Mouse (Mus musculus) gastrocnemius, postnatal 25 days (tissue): ENCODE data around the gene Slit2. TPM values are rescaled to one million over a fixed set of nuclear protein-coding genes. Genes with fewer than 3 reads are reported as not detected.

ENCODE experiments used
- DNase-seq: peaks from one replicate; pipeline ENCODE4 v3.0.0; 2022
- long read RNA-seq, 2 experiments: library from polyadenylated mRNA; stranded (forward); transcript quantifications; one replicate each; pipeline ENCODE4 v2.0.0; 2021
- total RNA-seq, 2 experiments: library from RNA; stranded (reverse); gene quantifications; 1 replicate in 1 of 2; 2 replicates in 1 of 2; pipeline ENCODE4 v1.2.3; 2021

Gene Slit2
- 1 to 10 TPM in 1 of 2 experiments, under 1 TPM in 1; 0.54 to 1.1 TPM for total RNA-seq
- long read RNA-seq, experiment 1: 0 reads
- long read RNA-seq, experiment 2: 0 reads

GRCm38 (mm10) chr5:47982941-47983701, at the start of gene Slit2:
Slit2 (plus strand) TSS chr5:47983138.
- peak; percentile 75 for DNase-seq

GRCm38 (mm10) chr5:47938586-47939372, 44.2 kb upstream of the Slit2 start:
- DNase-seq: no peak

- no peak for DNase-seq
Measured at GRCm38 (mm10) chr5:47956451-47956850, 26.5 kb upstream of the Slit2 start.

GRCm38 (mm10) chr5:47975795-47976194, 7.1 kb upstream of the Slit2 start:
- no peak for DNase-seq

GRCm38 (mm10) chr5:47979371-47979770, 3.6 kb upstream of the Slit2 start:
- no peak for DNase-seq

- DNase-seq: no peak
Measured at GRCm38 (mm10) chr5:47980459-47980858, 2.5 kb upstream of the Slit2 start.

- no peak for DNase-seq
Measured at GRCm38 (mm10) chr5:47981951-47982350, 987 bp upstream of the Slit2 start.

GRCm38 (mm10) chr5:47983746-47984583, 1.0 kb downstream of the Slit2 start:
- DNase-seq: no peak

- DNase-seq: no peak
Measured at GRCm38 (mm10) chr5:47984584-47985197, 1.8 kb downstream of the Slit2 start.

- no peak for DNase-seq
Measured at GRCm38 (mm10) chr5:47985198-47985631, 2.3 kb downstream of the Slit2 start.

GRCm38 (mm10) chr5:47985901-47986670, 3.1 kb downstream of the Slit2 start:
- no peak for DNase-seq

GRCm38 (mm10) chr5:47990926-47991325, 8.0 kb downstream of the Slit2 start:
- no peak for DNase-seq

GRCm38 (mm10) chr5:48003708-48004415, 20.9 kb downstream of the Slit2 start:
- DNase-seq: no peak

- no peak for DNase-seq
Measured at GRCm38 (mm10) chr5:48005533-48005932, 22.6 kb downstream of the Slit2 start.

- DNase-seq: no peak
Measured at GRCm38 (mm10) chr5:48006059-48006458, 23.1 kb downstream of the Slit2 start.

- DNase-seq: no peak
Measured at GRCm38 (mm10) chr5:48023441-48023840, 40.5 kb downstream of the Slit2 start.

- DNase-seq: no peak
Measured at GRCm38 (mm10) chr5:48034875-48035274, 51.9 kb downstream of the Slit2 start.

- no peak for DNase-seq
Measured at GRCm38 (mm10) chr5:48038033-48038432, 55.1 kb downstream of the Slit2 start.

- no peak for DNase-seq
Measured at GRCm38 (mm10) chr5:48048986-48049751, 66.2 kb downstream of the Slit2 start.
